8 mouse cellular contexts compared by ENCODE assay signal in genomic region chr11:74770037-74770436, GRCm38 (mm10). TPM values are rescaled to one million over a fixed set of nuclear protein-coding genes. Genes with fewer than 3 reads are reported as not detected.
A peak's percentile ranks its signal among the peaks of the same experiment; 100 is the strongest.
DNase-seq lines count a peak whose midpoint lies in the region; ATAC-seq and TF ChIP-seq lines count a peak whose summit lies in the region.

No protein-coding gene starts in this region.

- no peak overlapping the region for H3ac ChIP-seq in C2C12 (ENCODE audit: control insufficient read depth, insufficient read length, low read depth)

- peaks cover 44% of the 10 kb centered on the region for H3K79me2 ChIP-seq in C2C12 (ENCODE audit: control insufficient read depth, insufficient read depth)

- H3K27me3 ChIP-seq in erythroblast, embryonic 14.5 days (ENCODE audit: control insufficient read depth) = no peaks in the 10 kb centered on the region
- H3K27me3 ChIP-seq in C2C12 (ENCODE audit: control insufficient read depth, insufficient read depth, insufficient read length) = no peaks in the 10 kb centered on the region
- H3K27me3 ChIP-seq in forebrain, embryonic 14.5 days (replicated peaks; ENCODE audit: control insufficient read depth, insufficient read depth, low read length) = no peaks in the 10 kb centered on the region
- no peaks in the 10 kb centered on the region for H3K27me3 ChIP-seq in liver, embryonic 12.5 days (replicated peaks)

- 82% methylated on average over 9 of the region's 9 CpGs for WGBS in forebrain, embryonic 14.5 days
- WGBS in liver, embryonic 12.5 days (ENCODE audit: insufficient replicate concordance) = 71% methylated on average over 9 of the region's 9 CpGs

- H3K4me3 ChIP-seq in erythroblast, embryonic 14.5 days (replicated peaks) = peak overlapping the region; percentile 81
- H3K4me3 ChIP-seq in C2C12 (ENCODE audit: insufficient read depth, poor library complexity, severe bottlenecking) = peak overlapping the region; percentile 75
- H3K4me3 ChIP-seq in forebrain, embryonic 14.5 days (ENCODE audit: low read depth, low read length) = peak overlapping the region; percentile 88
- H3K4me3 ChIP-seq in liver, embryonic 12.5 days = peak overlapping the region; percentile 93

- H3K27ac ChIP-seq in forebrain, embryonic 14.5 days (ENCODE audit: low read depth, low read length) = peak overlapping the region; percentile 93
- peak overlapping the region; percentile 88; the same call in 1 of the 2 replicates for H3K27ac ChIP-seq in liver, embryonic 12.5 days

- peaks cover 40% of the 10 kb centered on the region for H3K79me3 ChIP-seq in C2C12 (ENCODE audit: low read depth)

- TF ChIP-seq CTCF in C2C12 (IDR thresholded peaks at IDR 0.05; ENCODE audit: control insufficient read depth, insufficient read depth, insufficient read length) = no peak

- no peak for DNase-seq in forebrain, embryonic 14.5 days (ENCODE audit: low spot score)
- no peak for DNase-seq in retina, postnatal 1 day
- DNase-seq in layer of hippocampus, postnatal 14 days (ENCODE audit: low spot score in 2 of 2) = no peak

- H3K4me2 ChIP-seq in forebrain, embryonic 14.5 days (ENCODE audit: low read length) = peak overlapping the region; percentile 64
- peak overlapping the region; percentile 87 for H3K4me2 ChIP-seq in liver, embryonic 12.5 days

- ATAC-seq in erythroblast, adult 5-6 weeks (replicated peaks; ENCODE audit: low FRiP score, poor library complexity, severe bottlenecking) = no peak
- no peak; the same call in 1 of the 2 replicates for ATAC-seq in forebrain, embryonic 14.5 days
- ATAC-seq in liver, embryonic 12.5 days = no peak
- no peak for ATAC-seq in inflammation-experienced regulatory T-cells, adult 6 months

- H3K4me1 ChIP-seq in erythroblast, embryonic 14.5 days (ENCODE audit: control insufficient read depth) = peaks cover 26% of the 10 kb centered on the region
- H3K4me1 ChIP-seq in forebrain, embryonic 14.5 days (ENCODE audit: control insufficient read depth, insufficient read depth, low read length) = peaks cover 11% of the 10 kb centered on the region
- peaks cover 23% of the 10 kb centered on the region for H3K4me1 ChIP-seq in liver, embryonic 12.5 days

- H3K36me3 ChIP-seq in erythroblast, embryonic 14.5 days (ENCODE audit: control insufficient read depth) = peaks cover 18% of the 10 kb centered on the region
- peaks cover 21% of the 10 kb centered on the region for H3K36me3 ChIP-seq in C2C12 (ENCODE audit: control insufficient read depth, insufficient read depth)
- peaks cover 16% of the 10 kb centered on the region for H3K36me3 ChIP-seq in forebrain, embryonic 14.5 days (ENCODE audit: control insufficient read depth, insufficient read depth, low read length)
- peaks cover 21% of the 10 kb centered on the region for H3K36me3 ChIP-seq in liver, embryonic 12.5 days

- no peaks in the 10 kb centered on the region for H3K9me3 ChIP-seq in erythroblast, embryonic 14.5 days (ENCODE audit: control insufficient read depth, low read length)
- H3K9me3 ChIP-seq in forebrain, embryonic 14.5 days (replicated peaks; ENCODE audit: control insufficient read depth, low read length) = no peaks in the 10 kb centered on the region
- H3K9me3 ChIP-seq in liver, embryonic 12.5 days (replicated peaks) = no peaks in the 10 kb centered on the region

- peak overlapping the region; percentile 91 for H3K9ac ChIP-seq in forebrain, embryonic 14.5 days (ENCODE audit: low read length)
- H3K9ac ChIP-seq in liver, embryonic 12.5 days = peak overlapping the region; percentile 83

TF ChIP-seq in C2C12, 6 proteins besides CTCF, POLR2A, EP300 and RAD21:
- TF ChIP-seq FOSL1 (IDR thresholded peaks at IDR 0.05; ENCODE audit: insufficient read depth, low read length, poor library complexity, severe bottlenecking) = no peak
- TF ChIP-seq MYOG (IDR thresholded peaks at IDR 0.05; ENCODE audit: control insufficient read depth, extremely low read depth, insufficient read length) = no peak
- no peak for TF ChIP-seq CEBPB (IDR thresholded peaks at IDR 0.05; ENCODE audit: low read depth)
- TF ChIP-seq USF1 (IDR thresholded peaks at IDR 0.05; ENCODE audit: low read depth) = no peak
- TF ChIP-seq MAX (IDR thresholded peaks at IDR 0.05) = no peak
- no peak for TF ChIP-seq MYOD1 (IDR thresholded peaks at IDR 0.05; ENCODE audit: control insufficient read depth, insufficient read length, low read depth)
TF ChIP-seq in C2C12: peak in this region for 0.

RNA-seq across cellular contexts. Expression of gene Mettl16, which starts 0.6 kb away (rescaled TPM):
- 0.70 and 1.2 TPM in 2 replicates for polyA plus RNA-seq in erythroblast, embryonic 14.5 days (2012)
- total RNA-seq in erythroblast, adult 5-6 weeks (2015; ENCODE audit: low replicate concordance) = 1.3 and 2.5 TPM in 2 replicates
- 9.7 and 15.3 TPM in 2 replicates for total RNA-seq in erythroblast, adult 5-6 weeks (2017; ENCODE audit: low replicate concordance)
- 17.3 TPM for polyA plus RNA-seq in C2C12 (2012; fragmentation: generic; extraction: Trizol)
- polyA plus RNA-seq in forebrain, embryonic 14.5 days (2014; fragmentation: Nextera tagmentation; extraction: Ambion mirVana) = 32.1 and 38.8 TPM in 2 replicates
- 44.3 and 46.6 TPM in 2 replicates for polyA plus RNA-seq in liver, embryonic 12.5 days (2016; fragmentation: Nextera tagmentation; extraction: Ambion mirVana)
- 10 to 100 TPM; 29.2 to 32.2 (median 31.5) TPM for polyA plus RNA-seq in inflammation-experienced regulatory T-cells, adult 6 months (2017; shearing (Covaris generic))
- 10 to 100 TPM; 18.1 to 26.4 TPM for total RNA-seq in layer of hippocampus, postnatal 14 days (2021)

RNA-seq across cellular contexts. Expression of gene Pafah1b1, which starts 45.6 kb away (rescaled TPM):
- 1.4 and 2.0 TPM in 2 replicates for polyA plus RNA-seq in erythroblast, embryonic 14.5 days (2012)
- total RNA-seq in erythroblast, adult 5-6 weeks (2015; ENCODE audit: low replicate concordance) = 67.9 and 70.7 TPM in 2 replicates
- total RNA-seq in erythroblast, adult 5-6 weeks (2017; ENCODE audit: low replicate concordance) = 95.6 and 112 TPM in 2 replicates
- 30.8 TPM for polyA plus RNA-seq in C2C12 (2012; fragmentation: generic; extraction: Trizol)
- polyA plus RNA-seq in forebrain, embryonic 14.5 days (2014; fragmentation: Nextera tagmentation; extraction: Ambion mirVana) = 88.2 and 104 TPM in 2 replicates
- polyA plus RNA-seq in liver, embryonic 12.5 days (2016; fragmentation: Nextera tagmentation; extraction: Ambion mirVana) = 54.3 and 54.7 TPM in 2 replicates
- 10 to 100 TPM; 79.4 to 92.1 (median 81.5) TPM for polyA plus RNA-seq in inflammation-experienced regulatory T-cells, adult 6 months (2017; shearing (Covaris generic))
- 100 to 1,000 TPM; 406 to 411 TPM for total RNA-seq in layer of hippocampus, postnatal 14 days (2021)

Comparison
In these comparisons a context has a peak if more than half of its experiments do, and no peak if none do; other contexts are left out.
1. RNA of gene Pafah1b1, which starts 45.6 kb away (polyA plus RNA-seq): 88.2 to 104 TPM in forebrain, embryonic 14.5 days, 79.4 to 92.1 TPM in inflammation-experienced regulatory T-cells, adult 6 months, 54.3 to 54.7 TPM in liver, embryonic 12.5 days and 30.8 TPM in C2C12 (single experiment); 1.4 to 2.0 TPM in erythroblast, embryonic 14.5 days; every median in the first group is over 10 times any median in the second.
2. Peak in every context shown above with its lines, with median percentiles within 50 percentile points of each other: H3K4me3 ChIP-seq.